Mouse (Mus musculus) thymus, adult 2 months (tissue): ENCODE results near the gene Fgfr2.

ENCODE experiments used
- CTCF ChIP-seq: fragments of 200-500 bp; IDR thresholded peaks from 2 replicates; pipeline ENCODE4 v1.5.1; 2012; ENCODE audit warnings: mild to moderate bottlenecking, control low read depth, low read length, moderate library complexity, borderline replicate concordance; ENCODE audit not compliant: control insufficient read depth, poor library complexity, insufficient read depth; ENCODE audit errors: extremely low read depth
- POLR2A ChIP-seq: fragments of 200-500 bp; IDR thresholded peaks from 2 replicates; pipeline ENCODE4 v1.6.1; 2012; ENCODE audit warnings: mild to moderate bottlenecking, low read length, control low read depth, moderate library complexity; ENCODE audit not compliant: control insufficient read depth, poor library complexity, insufficient read depth; ENCODE audit errors: extremely low read depth

DNA sequence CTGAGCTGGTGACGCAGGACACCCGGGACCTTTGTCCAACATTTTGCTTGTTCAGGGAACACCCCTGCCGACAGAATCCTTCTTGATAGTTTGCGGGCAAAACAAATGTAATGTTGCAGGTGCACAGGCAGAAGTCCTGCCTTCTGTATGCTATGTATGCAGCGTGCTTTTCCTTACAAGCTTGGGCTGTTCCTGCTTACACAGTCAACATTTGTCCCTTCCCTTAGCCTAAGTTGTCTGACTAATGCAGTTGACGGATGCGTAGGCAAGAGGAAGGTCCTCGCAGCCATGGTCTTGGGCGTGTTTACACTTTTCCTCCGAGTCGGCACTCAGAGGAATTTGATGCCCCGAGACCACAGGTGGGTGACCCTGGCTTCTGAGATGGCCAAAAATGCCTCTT lies 2138.0 kb downstream of the Fgfr2 start:
- TF ChIP-seq POLR2A (no peak), CTCF (no peak)
